Mouse (Mus musculus): ENCODE results near the gene Edem3. TPM values are rescaled to one million over a fixed set of nuclear protein-coding genes. Genes with fewer than 3 reads are reported as not detected.
"Not testable (repeated sequence)": the region's sequence is repeated elsewhere in the genome, so short reads cannot be mapped to it uniquely, and the experiment has no call there.

Gene Edem3
- polyA plus RNA-seq, 1 experiment: 22.6 TPM

GRCm38 (mm10) chr1:151726358-151726757 lies 28.8 kb upstream of the Edem3 start:
- no peaks in the 10 kb centered on the region for H3K9me3 ChIP-seq (replicated peaks; ENCODE audit: control insufficient read depth, insufficient read depth, low read length, poor library complexity, severe bottlenecking)
- H3K27ac ChIP-seq (ENCODE audit: insufficient read depth, low read length): no peak overlapping the region
- no peaks in the 10 kb centered on the region for H3K36me3 ChIP-seq (ENCODE audit: control insufficient read depth, insufficient read depth, low read length, poor library complexity, severe bottlenecking)
- H3K27me3 ChIP-seq (ENCODE audit: control insufficient read depth, insufficient read depth, low read length, poor library complexity, severe bottlenecking): no peaks in the 10 kb centered on the region; the same call in 1 of the 2 replicates
- no peak overlapping the region for H3K4me3 ChIP-seq (ENCODE audit: low read depth, low read length)
- TF ChIP-seq CTCF (IDR thresholded peaks at IDR 0.05; ENCODE audit: low read depth, low read length) (no peak), POLR2A (IDR thresholded peaks at IDR 0.05; ENCODE audit: insufficient read depth, low read length) (no peak), EP300 (IDR thresholded peaks at IDR 0.05; ENCODE audit: insufficient read depth, low read depth, low read length) (no peak)
- H3K9ac ChIP-seq (ENCODE audit: low read depth, poor library complexity, severe bottlenecking): no peak overlapping the region
- no peaks in the 10 kb centered on the region for H3K4me1 ChIP-seq (ENCODE audit: control insufficient read depth, insufficient read depth, low read length)

GRCm38 (mm10) chr1:151728141-151728540 lies 27.0 kb upstream of the Edem3 start:
- no peak overlapping the region for H3K4me3 ChIP-seq (ENCODE audit: low read depth, low read length)
- TF ChIP-seq EP300 (IDR thresholded peaks at IDR 0.05; ENCODE audit: insufficient read depth, low read depth, low read length) (no peak), CTCF (IDR thresholded peaks at IDR 0.05; ENCODE audit: low read depth, low read length) (no peak), POLR2A (IDR thresholded peaks at IDR 0.05; ENCODE audit: insufficient read depth, low read length) (no peak)

GRCm38 (mm10) chr1:151737146-151737545 lies 18.0 kb upstream of the Edem3 start:
- Histone ChIP-seq H3K4me3 (ENCODE audit: low read depth, low read length) (no peak overlapping the region), H3K9me3 (replicated peaks; ENCODE audit: control insufficient read depth, insufficient read depth, low read length, poor library complexity, severe bottlenecking) (peaks cover 3% of the 10 kb centered on the region)
- TF ChIP-seq EP300 (IDR thresholded peaks at IDR 0.05; ENCODE audit: insufficient read depth, low read depth, low read length) (no peak), POLR2A (IDR thresholded peaks at IDR 0.05; ENCODE audit: insufficient read depth, low read length) (no peak), CTCF (IDR thresholded peaks at IDR 0.05; ENCODE audit: low read depth, low read length) (no peak)

More at GRCm38 (mm10) chr1:151728141-151728540, 27.0 kb upstream of the Edem3 start:
- H3K9me3 ChIP-seq (replicated peaks; ENCODE audit: control insufficient read depth, insufficient read depth, low read length, poor library complexity, severe bottlenecking): no peaks in the 10 kb centered on the region
- no peaks in the 10 kb centered on the region; the same call in 1 of the 2 replicates for H3K27me3 ChIP-seq (ENCODE audit: control insufficient read depth, insufficient read depth, low read length, poor library complexity, severe bottlenecking)
- H3K4me1 ChIP-seq (ENCODE audit: control insufficient read depth, insufficient read depth, low read length): no peaks in the 10 kb centered on the region
- H3K36me3 ChIP-seq (ENCODE audit: control insufficient read depth, insufficient read depth, low read length, poor library complexity, severe bottlenecking): no peaks in the 10 kb centered on the region
- H3K9ac ChIP-seq (ENCODE audit: low read depth, poor library complexity, severe bottlenecking): no peak overlapping the region
- H3K27ac ChIP-seq (ENCODE audit: insufficient read depth, low read length): no peak overlapping the region

DNA sequence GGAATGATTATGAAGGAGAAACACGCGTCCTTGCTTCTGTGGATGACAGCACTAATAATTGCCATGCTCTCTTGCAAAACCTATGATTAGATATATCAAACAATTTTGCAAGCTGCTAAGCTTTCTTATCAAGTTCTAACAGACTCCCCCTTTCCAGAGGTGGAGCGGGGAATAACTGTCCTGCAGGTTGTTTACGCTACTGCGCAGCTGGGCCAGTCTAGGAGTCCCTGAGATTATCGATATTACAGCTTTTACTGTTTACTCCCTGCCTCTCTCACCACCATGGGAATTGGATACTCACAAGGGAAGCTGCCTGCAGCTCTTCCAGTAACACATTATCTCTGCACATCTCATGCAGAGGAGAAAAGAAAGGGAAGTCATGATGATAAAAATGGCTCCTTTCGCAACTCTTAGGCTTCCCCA lies 14.0 kb upstream of the Edem3 start:
- Histone ChIP-seq H3K27ac (ENCODE audit: insufficient read depth, low read length) (no peak overlapping the region), H3K9me3 (replicated peaks; ENCODE audit: control insufficient read depth, insufficient read depth, low read length, poor library complexity, severe bottlenecking) (no peaks in the 10 kb centered on the region), H3K9ac (ENCODE audit: low read depth, poor library complexity, severe bottlenecking) (no peak overlapping the region), H3K27me3 (ENCODE audit: control insufficient read depth, insufficient read depth, low read length, poor library complexity, severe bottlenecking) (no peaks in the 10 kb centered on the region; the same call in 1 of the 2 replicates), H3K4me1 (ENCODE audit: control insufficient read depth, insufficient read depth, low read length) (no peaks in the 10 kb centered on the region), H3K36me3 (ENCODE audit: control insufficient read depth, insufficient read depth, low read length, poor library complexity, severe bottlenecking) (no peaks in the 10 kb centered on the region), H3K4me3 (ENCODE audit: low read depth, low read length) (no peak overlapping the region)
- no peak for TF ChIP-seq CTCF (IDR thresholded peaks at IDR 0.05; ENCODE audit: low read depth, low read length)
- TF ChIP-seq POLR2A (IDR thresholded peaks at IDR 0.05; ENCODE audit: insufficient read depth, low read length): no peak
- TF ChIP-seq EP300 (IDR thresholded peaks at IDR 0.05; ENCODE audit: insufficient read depth, low read depth, low read length): no peak

More at GRCm38 (mm10) chr1:151737146-151737545, 18.0 kb upstream of the Edem3 start:
- Histone ChIP-seq H3K4me1 (ENCODE audit: control insufficient read depth, insufficient read depth, low read length) (no peaks in the 10 kb centered on the region), H3K9ac (ENCODE audit: low read depth, poor library complexity, severe bottlenecking) (no peak overlapping the region), H3K36me3 (ENCODE audit: control insufficient read depth, insufficient read depth, low read length, poor library complexity, severe bottlenecking) (no peaks in the 10 kb centered on the region), H3K27ac (ENCODE audit: insufficient read depth, low read length) (no peak overlapping the region), H3K27me3 (ENCODE audit: control insufficient read depth, insufficient read depth, low read length, poor library complexity, severe bottlenecking) (no peaks in the 10 kb centered on the region; the same call in 1 of the 2 replicates)

DNA sequence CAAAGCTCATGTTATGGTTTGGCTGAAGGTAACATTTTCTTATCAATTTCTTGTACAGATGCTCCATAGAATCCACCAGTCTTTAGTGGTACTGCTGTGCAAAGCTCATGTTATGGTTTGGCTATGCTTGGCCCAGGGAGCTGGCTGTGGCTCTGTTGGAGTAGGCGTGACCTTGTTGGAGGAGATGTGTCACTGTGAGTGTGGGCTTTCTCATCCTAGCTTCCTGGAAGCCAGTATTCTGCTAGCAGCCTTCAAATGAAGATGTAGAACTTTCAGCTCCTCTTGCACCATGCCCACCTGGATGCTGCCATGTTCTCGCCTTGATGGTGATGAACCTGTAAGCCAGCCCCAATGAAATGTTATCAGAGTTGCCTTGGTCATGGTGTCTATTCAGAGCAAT lies 5.3 kb upstream of the Edem3 start:
- H3K9me3 ChIP-seq (replicated peaks; ENCODE audit: control insufficient read depth, insufficient read depth, low read length, poor library complexity, severe bottlenecking); H3K4me3 ChIP-seq (ENCODE audit: low read depth, low read length): not testable (repeated sequence)

GRCm38 (mm10) chr1:151752946-151753345 lies 2.2 kb upstream of the Edem3 start:
- no peak overlapping the region for H3K27ac ChIP-seq (ENCODE audit: insufficient read depth, low read length)
- TF ChIP-seq EP300 (IDR thresholded peaks at IDR 0.05; ENCODE audit: insufficient read depth, low read depth, low read length): no peak
- TF ChIP-seq POLR2A (IDR thresholded peaks at IDR 0.05; ENCODE audit: insufficient read depth, low read length): no peak
- no peak for TF ChIP-seq CTCF (IDR thresholded peaks at IDR 0.05; ENCODE audit: low read depth, low read length)
- H3K36me3 ChIP-seq (ENCODE audit: control insufficient read depth, insufficient read depth, low read length, poor library complexity, severe bottlenecking): no peaks in the 10 kb centered on the region
- no peak overlapping the region for H3K9ac ChIP-seq (ENCODE audit: low read depth, poor library complexity, severe bottlenecking)
- no peaks in the 10 kb centered on the region for H3K9me3 ChIP-seq (replicated peaks; ENCODE audit: control insufficient read depth, insufficient read depth, low read length, poor library complexity, severe bottlenecking)
- no peak overlapping the region for H3K4me3 ChIP-seq (ENCODE audit: low read depth, low read length)
- H3K4me1 ChIP-seq (ENCODE audit: control insufficient read depth, insufficient read depth, low read length): no peaks in the 10 kb centered on the region
- no peaks in the 10 kb centered on the region for H3K27me3 ChIP-seq (ENCODE audit: control insufficient read depth, insufficient read depth, low read length, poor library complexity, severe bottlenecking)

More for the DNA sequence above, 5.3 kb upstream of the Edem3 start:
- not testable (repeated sequence) for H3K4me1 ChIP-seq (ENCODE audit: control insufficient read depth, insufficient read depth, low read length); H3K27me3 ChIP-seq (ENCODE audit: control insufficient read depth, insufficient read depth, low read length, poor library complexity, severe bottlenecking); H3K9ac ChIP-seq (ENCODE audit: low read depth, poor library complexity, severe bottlenecking); H3K27ac ChIP-seq (ENCODE audit: insufficient read depth, low read length); H3K36me3 ChIP-seq (ENCODE audit: control insufficient read depth, insufficient read depth, low read length, poor library complexity, severe bottlenecking)
